Mouse (Mus musculus) induced T-regulatory cell, adult 2 months (primary cell): Measurements from ENCODE around the gene Fbxl16.

Experiments
- DNase-seq: peaks from one replicate; pipeline ENCODE4 v3.0.0-alpha.2; 2012; ENCODE audit warnings: low read depth

Gene Fbxl16

DNA sequence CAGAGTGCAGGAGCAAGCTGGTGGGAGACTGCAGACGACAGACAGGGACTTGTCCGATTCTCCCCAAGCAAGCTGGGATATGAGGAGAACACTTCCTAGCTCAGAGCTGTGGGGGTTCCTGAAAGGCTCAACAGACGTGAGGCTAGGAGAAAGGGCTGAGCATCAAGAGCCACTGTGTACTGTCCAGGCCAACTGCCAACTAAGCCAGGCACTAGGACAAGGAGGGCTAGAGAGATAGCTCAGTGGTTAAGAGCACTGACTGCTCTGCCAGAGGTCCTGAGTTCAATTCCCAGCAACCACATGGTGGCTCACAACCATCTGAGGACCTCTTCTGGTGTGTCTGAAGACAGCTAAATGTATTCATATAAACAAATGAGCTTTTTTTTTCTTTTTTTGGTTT, 33.6 kb downstream of the Fbxl16 start:
- DNase-seq = no peak

DNA sequence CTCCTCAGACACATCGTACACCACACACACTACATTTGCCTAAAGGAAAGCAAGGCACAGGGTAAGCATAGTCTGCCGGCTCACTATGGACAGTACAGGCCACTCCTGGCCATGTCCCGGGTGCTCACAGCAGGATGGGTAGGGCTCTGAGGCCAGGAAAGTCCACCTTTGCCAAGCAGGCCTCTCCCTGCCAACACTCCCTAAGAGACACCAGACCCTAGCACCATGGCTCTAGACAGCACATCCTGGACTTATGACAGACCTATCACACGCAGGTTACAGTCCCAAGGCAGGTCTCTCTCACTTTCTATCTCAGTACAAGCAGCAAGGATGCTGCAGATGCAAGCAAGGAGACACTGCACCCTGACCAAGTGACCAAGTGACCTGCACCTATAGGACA, 34.2 kb downstream of the Fbxl16 start:
- DNase-seq = no peak

DNA sequence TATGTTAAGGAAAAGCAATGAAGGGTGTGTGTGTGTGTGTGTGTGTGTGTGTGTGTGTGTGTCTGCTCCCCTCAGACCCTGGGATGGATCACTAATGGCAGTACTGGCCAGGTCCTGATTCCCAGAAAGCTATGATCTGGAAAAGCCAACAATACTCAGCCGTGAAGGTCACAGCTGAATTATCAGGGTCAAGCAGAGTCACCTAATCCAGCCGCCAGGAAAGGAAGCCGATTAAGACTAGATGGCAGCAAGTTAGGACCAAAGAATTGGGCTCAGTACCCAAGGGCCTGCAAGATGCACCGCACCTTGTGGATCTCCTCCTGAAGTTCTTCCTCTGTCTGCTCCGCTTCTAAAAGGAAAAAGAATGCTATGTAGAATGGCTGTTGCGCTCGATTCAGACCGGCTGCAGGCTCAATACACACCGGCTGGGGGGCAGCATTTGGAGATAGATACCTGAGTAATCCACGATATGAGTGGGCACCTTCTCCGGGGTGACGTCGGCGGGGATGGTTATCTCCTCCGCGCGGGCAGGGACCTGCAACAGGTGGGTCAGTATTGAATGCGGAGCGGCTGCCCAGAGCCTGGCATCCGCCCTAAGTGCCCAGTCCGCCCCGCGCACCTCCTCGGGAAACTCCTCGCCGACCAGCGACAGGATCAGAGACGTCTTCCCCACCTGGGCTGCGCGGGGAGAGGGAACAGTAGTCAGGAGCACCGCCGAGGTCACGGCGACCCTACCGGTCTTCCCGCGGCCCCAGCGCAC, 34.9 kb downstream of the Fbxl16 start:
- no peak for DNase-seq

DNA sequence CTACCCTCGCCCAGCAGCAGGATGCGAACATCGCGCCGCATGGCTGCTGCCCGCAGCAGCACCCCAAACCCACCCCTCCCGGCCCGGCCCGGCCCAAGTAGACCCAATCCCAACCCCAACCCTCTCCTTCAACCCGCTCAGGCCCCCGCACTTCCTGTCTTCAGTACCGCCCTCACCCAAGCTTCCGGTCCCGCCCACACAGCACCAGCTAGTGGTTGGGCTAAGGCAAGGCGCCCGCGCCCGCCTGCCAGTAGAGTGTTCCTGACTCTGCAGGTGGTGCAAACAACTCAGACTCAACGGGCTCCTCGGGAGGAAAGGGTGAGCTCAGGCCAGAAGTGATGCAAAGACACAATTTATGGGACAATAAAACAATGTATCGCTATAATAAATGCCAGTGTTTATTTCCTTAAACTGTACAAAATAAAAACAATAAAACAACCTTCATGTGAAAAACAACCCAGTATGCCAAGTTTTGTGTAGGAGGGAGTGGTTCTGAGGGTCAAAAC, 35.6 kb downstream of the Fbxl16 start, which contains the start of gene Rhot2:
Gene Rhot2, minus strand, starts transcription at position 456 of the 506 bp plus-strand sequence.
- DNase-seq = peak; percentile 98

DNA sequence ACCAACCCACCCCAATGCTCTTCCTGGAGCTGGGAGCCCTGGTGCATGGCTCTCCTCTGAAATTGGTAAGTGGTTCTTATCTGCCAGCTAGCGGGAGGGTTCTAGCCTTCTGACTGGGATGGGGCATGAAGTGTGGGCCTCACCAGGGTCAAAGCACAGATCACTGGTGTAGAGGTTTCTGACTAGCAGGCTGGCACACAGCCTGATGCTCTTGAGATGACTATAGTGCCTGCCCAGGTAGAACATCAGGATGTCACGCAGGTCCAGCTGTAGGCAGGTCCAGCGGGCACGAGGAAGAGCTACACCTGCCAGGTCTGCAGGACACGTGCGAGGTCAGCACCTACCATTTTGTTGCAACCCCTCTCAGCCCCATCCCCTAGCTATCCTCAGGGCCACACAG, 51.3 kb downstream of the Fbxl16 start:
- no peak for DNase-seq

DNA sequence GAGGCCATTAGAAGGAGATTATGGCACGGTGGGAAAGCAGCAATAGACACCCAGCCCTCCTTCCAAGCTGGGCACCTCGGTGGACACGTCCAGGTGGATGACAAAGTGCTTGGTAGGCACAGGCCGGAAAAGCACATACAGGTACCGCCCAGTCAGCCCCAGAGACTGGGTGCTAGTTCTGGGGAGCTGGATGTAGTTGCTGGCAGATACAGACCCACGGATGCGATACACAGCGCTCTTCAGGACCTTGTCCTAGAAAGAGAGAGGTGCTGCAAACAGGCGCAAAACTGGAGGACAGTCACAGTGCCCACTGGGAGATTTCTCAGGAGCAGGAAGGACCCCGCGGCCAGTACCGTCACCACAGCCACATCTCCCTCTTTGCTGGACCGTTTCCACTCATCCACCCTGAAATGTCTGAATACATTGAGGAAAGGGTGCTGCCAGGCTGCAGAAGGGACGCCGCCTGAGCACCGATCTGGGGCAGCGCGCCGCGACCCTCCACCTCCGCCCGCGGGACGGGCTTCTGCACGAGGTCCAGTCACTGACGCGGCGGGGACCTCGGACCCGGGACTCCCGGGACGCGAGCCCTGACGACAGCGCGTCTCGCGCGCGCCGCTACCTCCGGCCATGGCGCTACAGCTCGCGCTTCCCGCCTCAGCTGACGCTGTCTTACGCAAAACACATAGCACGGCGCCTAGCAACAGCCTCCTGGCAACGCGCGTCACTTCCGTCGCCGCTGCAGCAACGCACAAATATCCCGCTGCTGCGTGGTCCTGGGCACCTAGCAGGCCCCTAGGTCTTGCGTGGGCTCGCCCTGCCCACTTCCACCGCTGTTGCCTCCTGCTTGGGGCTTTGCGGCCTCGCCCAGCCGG, 52.2 kb downstream of the Fbxl16 start, which contains the start of gene Wdr90:
Gene Wdr90, minus strand, starts transcription at position 670 of the 872 bp plus-strand sequence.
- peak; percentile 96 for DNase-seq

DNA sequence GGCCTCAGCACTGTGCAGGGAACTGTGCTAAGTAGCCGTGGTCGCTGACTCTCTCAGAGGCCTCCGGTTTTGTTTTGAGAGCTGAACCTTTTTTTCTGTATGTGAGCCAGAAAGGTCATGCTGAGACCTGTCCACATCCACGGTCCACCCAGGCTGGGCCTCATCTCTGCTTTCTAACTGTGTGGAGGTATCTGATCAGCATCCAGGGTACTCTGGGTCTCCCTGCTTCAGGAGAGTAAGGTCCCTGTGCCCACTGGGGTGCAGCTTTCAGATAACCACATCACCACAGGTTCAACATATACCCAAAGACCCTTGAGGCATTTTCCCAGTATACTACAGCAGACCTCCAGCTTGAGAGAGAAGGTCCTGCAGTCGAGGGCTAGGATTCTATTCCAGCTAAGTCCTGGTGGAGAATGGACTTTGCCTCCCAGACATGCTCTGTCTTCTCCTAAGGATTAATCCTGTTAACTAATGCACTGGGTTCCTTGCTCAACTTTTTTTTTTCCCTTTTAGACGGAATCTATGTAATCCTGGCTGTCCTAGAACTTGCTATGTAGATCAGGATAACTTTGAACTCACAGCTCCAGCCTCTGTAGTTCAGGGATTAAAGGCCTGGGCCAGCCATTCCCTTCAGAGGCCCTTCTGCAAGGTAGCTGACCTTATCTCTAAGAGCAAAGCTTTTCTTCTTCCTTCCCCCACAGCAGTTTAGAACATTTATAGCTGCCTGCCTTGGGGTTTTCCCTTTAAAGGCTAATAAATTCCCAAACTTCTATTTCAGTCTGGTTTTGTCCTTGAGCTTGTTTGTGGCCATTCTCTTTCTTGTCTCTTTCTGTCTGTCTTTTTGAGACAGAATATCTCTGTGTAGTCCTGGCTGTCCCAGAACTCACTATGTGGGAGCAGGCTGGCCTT, 53.1 kb downstream of the Fbxl16 start:
- no peak for DNase-seq

DNA sequence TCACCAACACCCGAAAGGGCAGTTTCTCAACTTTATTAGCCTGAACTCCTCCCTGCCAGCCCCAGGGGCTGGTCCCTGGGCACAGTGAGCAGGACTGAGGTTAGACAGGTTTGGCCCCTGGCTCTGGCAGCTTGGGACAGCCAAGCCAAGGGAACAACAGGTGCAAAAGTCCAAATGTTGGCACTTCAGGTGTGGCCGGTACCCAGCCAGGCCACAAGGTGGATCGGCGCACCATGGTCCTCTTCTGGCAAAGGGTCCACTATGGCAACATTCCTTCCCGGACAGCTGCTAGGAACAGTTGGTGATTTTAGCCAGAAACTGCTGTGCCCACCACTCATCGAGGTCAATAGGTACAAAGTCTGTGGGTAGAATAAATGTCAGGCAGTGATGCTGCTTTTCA, 54.8 kb downstream of the Fbxl16 start:
- no peak for DNase-seq

DNA sequence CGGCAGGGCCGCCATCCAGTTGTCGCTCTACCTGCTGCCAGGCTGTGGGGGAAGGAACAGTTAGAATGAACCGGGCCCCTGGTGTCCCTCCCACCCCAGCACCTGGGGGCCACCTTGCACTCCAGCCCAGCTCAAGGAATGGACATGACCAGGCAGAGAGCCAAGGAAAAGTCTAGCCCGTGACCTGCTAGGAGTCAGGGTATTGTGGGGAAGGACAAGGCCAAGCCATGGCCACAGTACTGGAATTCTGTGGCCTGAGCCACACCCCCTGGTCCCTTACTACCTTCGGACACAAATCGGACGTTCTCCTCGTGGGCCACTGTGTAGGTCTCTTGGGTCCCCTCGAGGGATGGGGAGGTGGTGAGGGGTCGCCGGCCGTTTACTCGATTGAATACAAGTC, 55.4 kb downstream of the Fbxl16 start:
- DNase-seq = no peak

DNA sequence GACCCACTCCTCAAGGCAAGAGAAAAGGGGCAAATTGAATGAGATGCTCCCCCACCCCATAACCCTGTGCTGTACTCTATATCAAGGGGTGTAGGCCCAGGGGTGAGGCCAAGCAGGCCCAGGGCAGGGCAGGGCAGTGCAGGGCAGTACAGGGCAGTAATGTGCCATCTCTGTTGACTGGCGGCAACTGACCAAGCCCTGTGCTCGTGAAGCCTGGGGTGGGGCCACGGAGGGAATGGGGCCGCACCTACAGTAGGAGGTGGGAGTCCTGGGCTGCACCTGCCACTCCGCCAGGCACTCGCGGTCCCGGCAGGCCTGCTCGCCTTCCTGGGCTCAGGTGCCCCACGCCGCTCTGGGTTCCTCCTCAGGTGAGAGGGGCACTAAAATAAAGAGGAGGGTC, 56.4 kb downstream of the Fbxl16 start:
- DNase-seq = no peak

DNA sequence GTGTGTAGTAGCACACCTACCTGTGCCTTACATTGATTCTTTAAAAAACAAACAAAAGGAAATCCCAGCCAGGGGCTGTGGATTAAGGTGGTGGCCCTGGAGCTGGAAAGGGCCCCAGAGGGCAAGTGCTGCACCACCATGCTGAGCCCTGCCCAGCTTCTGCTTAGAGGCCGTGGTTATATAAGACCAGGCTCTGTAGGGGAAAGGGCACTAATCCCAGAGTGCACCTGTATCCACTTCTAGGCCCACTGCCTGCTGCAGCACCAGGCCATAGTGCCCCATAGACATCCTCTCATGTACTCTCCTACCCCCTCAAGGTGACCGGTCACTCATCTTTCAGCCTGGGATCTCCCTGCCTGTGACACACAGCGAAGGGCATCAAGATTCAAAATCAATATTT, 57.3 kb downstream of the Fbxl16 start:
- DNase-seq = no peak

DNA sequence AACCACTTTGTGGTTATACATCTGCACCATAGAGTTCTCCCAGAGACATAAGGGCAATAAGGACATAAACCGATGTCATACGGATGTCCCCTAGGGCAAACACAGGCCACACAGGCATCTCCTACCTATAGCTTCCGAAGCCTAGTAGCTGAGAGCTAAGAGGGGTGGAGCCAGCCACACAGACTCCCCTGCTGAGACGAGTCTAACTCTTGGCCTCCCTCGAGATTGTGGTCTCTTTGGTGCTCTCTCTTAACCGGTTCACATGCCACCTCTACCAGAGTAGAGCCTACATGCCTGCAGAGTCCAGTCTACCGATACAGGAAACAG, 58.6 kb downstream of the Fbxl16 start:
- peak; percentile 57 for DNase-seq

DNA sequence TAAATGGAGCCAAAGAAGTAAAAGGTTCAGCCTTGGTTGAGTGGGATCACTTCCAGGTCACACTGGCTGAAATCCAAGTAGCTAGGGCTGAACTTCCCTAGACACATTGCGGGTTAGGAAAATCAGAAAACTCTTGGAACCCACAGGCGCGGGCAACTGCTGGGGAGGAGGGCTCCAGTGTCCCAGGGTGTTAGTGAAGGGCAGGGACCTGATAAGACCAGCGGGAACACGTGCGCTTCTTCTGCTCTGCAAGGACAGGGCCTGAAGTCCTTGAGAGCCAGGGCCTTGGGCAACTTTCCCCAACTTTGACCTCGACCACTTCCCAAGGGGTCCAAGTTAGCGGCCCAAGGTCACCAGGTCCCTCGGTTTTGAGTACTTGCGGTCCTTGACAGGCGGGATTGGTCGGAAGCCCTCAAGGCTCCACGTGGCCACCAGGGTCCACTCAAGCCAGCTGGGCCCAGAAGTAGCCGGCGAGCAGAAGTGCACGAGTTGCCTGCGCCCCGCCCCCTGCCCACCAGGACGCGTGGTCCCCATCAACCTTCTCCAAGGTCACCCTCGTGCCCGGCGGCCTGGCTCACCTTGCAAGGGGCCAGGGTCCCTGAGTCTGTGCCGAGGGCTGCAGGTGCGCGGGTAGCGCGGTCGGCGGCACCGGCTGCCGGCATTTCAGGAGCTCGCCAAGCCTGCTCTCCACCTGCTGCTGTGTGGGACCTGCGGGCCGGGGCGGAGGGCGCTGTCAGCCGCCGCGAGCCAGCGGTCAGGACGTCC, 59.1 kb downstream of the Fbxl16 start:
- DNase-seq = no peak

DNA sequence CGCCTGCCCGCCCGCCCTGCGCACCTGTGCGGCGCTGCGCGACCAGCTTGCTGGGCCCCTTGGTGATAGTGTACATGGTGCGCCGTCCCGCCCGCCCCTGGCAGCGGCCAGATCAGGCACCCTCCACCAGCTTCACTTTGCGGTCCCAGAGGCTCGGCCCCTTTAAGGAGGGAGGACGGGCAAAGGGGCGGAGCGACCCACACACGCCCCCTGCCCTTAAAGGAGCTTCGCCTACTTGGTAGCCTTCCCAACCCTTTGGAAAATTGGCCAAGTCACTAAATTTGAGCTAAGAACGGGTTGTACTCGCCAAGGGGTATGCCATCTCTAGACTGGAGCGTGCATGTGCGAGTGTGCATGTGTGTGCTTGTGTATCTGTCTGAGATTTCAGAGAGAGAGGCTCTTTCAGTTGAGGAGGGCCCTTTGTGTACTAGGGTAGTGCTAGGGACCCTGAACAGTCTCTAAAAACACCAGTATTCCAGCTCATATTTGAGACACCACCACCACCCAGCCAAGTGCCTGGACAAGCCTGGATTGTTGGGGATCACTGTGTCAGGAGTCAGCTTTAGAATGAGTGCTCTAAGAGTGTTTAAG, 59.8 kb downstream of the Fbxl16 start, which contains the start of gene Mcrip2:
Gene Mcrip2, minus strand, starts transcription at position 164 of the 591 bp plus-strand sequence.
- peak; percentile 81 for DNase-seq

DNA sequence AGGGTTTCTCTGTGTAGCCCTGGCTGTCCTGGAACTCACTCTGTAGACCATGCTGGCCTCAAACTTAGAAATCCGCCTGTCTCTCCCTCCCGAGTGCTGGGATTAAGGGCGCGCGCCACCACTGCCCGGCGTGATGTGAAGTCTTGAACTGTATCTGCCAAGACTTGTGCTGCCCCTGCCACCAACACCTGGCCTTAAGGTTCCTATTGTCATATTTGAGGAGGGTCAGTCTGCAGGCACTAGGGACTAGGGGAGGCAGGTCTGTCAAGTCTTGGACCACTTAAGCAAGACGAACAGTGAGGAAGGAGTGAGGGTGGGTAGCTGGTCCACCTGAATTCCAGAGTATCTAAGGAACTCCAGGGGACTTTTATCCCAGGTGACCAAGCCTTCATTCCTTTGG, 60.6 kb downstream of the Fbxl16 start:
- DNase-seq = no peak

DNA sequence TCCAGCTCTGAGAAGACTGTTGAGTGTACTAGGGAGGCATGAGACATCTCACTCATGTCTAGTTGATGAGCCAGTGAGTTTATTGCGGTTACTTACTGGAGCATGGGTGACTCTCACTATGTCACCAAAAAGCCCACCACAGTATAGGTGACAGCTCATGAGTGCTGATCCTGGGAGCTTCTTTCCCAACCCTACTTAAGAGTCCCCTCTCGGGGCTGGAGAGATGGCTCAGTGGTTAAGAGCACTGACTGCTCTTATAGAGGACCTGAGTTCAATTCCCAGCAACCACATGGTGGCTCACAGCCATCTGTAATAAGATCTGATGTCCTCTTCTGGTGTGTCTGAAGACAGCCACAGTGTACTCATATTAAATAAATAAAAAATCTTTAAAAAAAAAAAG, 61.1 kb downstream of the Fbxl16 start:
- DNase-seq = no peak
